Mouse (Mus musculus) lung, postnatal 0 days (tissue): ENCODE results near the gene Hyal2.

Source experiments
- CTCF ChIP-seq: IDR thresholded peaks from 2 replicates; pipeline ENCODE4 v1.5.1; 2016; ENCODE audit warnings: antibody characterized with exemption, mild to moderate bottlenecking
- EP300 ChIP-seq: IDR thresholded peaks from 2 replicates; pipeline ENCODE4 v1.6.1; 2016; ENCODE audit warnings: antibody characterized with exemption, mild to moderate bottlenecking, control low read depth

DNA sequence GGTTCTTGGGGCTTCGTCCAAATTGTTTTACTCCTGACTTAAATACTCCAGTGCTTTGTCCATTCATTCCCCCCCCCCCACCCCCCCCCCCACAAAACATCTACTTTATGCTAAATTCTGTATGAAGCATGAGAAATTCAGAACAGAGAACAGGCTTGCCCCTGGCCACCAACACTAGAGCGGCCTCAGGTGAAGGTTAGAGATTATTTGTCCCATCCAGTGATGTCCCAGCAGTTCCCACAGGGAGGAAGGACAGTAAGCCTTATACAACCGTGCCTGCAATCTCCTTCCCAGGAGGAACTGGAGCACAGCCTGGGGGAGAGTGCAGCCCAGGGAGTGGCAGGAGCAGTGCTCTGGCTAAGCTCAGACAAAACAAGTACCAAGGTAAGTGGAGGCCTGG, 10.8 kb downstream of the Hyal2 start, which contains the start of gene Naa80:
- TF ChIP-seq EP300: no peak
- TF ChIP-seq CTCF: no peak
